Mouse (Mus musculus): ENCODE data around the gene Crot.

GRCm38 (mm10) chr5:8943836-8944235, 53.3 kb downstream of the Crot start:
- TF ChIP-seq CTCF (IDR thresholded peaks at IDR 0.05; ENCODE audit: control insufficient read depth, insufficient read depth, insufficient read length): no peak
- no peak for TF ChIP-seq FOSL1 (IDR thresholded peaks at IDR 0.05; ENCODE audit: insufficient read depth, low read length, poor library complexity, severe bottlenecking)
- no peak for TF ChIP-seq USF1 (IDR thresholded peaks at IDR 0.05; ENCODE audit: low read depth)
- no peak for TF ChIP-seq MYOG (IDR thresholded peaks at IDR 0.05; ENCODE audit: control insufficient read depth, extremely low read depth, insufficient read length)
- no peak for TF ChIP-seq CEBPB (IDR thresholded peaks at IDR 0.05; ENCODE audit: low read depth)
- no peak for TF ChIP-seq MYOD1 (IDR thresholded peaks at IDR 0.05; ENCODE audit: control insufficient read depth, insufficient read length, low read depth)
